Mouse (Mus musculus): ENCODE measurements at regions not wholly inside any gene's neighbourhood (a gene's known extent, or its start where the extent isn't known, plus 50 kb on each side); places are given as distances from the start of the nearest gene placed in this dataset.

- TF ChIP-seq CTCF (IDR thresholded peaks at IDR 0.05; ENCODE audit: low read depth) (no peak), EP300 (IDR thresholded peaks at IDR 0.05; ENCODE audit: low read depth) (no peak)
These were observed 153.4 kb downstream of the Otoa start for GRCm38 (mm10) chr7:121234831-121235230.

All from heart, postnatal 0 days (tissue).